Mouse (Mus musculus): ENCODE measurements around the gene Vangl1.

- TF ChIP-seq POLR2A (IDR thresholded peaks at IDR 0.05; ENCODE audit: low read depth, low read length) (no peak), MXI1 (IDR thresholded peaks at IDR 0.05; ENCODE audit: low read depth, low read length) (no peak)
These were observed 38.8 kb downstream of the Vangl1 start for GRCm38 (mm10) chr3:102165536-102166286.

All from CH12.LX (cell line).